Mouse (Mus musculus) heart, postnatal 36 days (tissue): ENCODE results near the gene Kiss1r. TPM values are rescaled to one million over a fixed set of nuclear protein-coding genes. Genes with fewer than 3 reads are reported as not detected.
A peak's percentile ranks its signal among the peaks of the same experiment; 100 is the strongest.

Experiments used
- DNase-seq, 2 experiments: peaks; one replicate each; pipeline ENCODE4 v3.0.0; 2021 to 2022
- intact Hi-C: fragments of 180-260 bp; cut with DNase I; formaldehyde crosslinking; loops from one replicate; pipeline ENCODE4 v1.15.1; 2025
- total RNA-seq, 2 experiments: library from RNA; stranded (reverse); gene quantifications; 2 replicates each; pipeline ENCODE4 v1.2.3; 2021

Gene Kiss1r
- total RNA-seq, 2 experiments from 2014 or later, result 0.17 to 0.38 TPM

GRCm38 (mm10) chr10:79896814-79897213, 20.0 kb upstream of the Kiss1r start:
- DNase-seq, result no peak
- intact Hi-C loops, result no loop called here

GRCm38 (mm10) chr10:79897316-79898245, 19.2 kb upstream of the Kiss1r start:
- no peak for DNase-seq
- intact Hi-C loops, result no loop called here

GRCm38 (mm10) chr10:79900951-79901410, 15.8 kb upstream of the Kiss1r start:
- intact Hi-C loops, result no loop called here
- DNase-seq, result no peak

- no peak for DNase-seq
- intact Hi-C loops, result no loop called here
These were observed 10.1 kb upstream of the Kiss1r start for GRCm38 (mm10) chr10:79906712-79907111.

- intact Hi-C loops, result no loop called here
- no peak for DNase-seq
These were observed 9.4 kb upstream of the Kiss1r start for GRCm38 (mm10) chr10:79907415-79907814.

GRCm38 (mm10) chr10:79908167-79909091, 8.3 kb upstream of the Kiss1r start, which contains the start of gene Med16:
Gene Med16 (minus strand): TSS chr10:79908923.
- intact Hi-C loops, result no loop called here
- DNase-seq, result peak; percentile 94 to 98

GRCm38 (mm10) chr10:79909092-79909922, 7.5 kb upstream of the Kiss1r start:
- intact Hi-C loops, result no loop called here
- peak; percentile 29 to 55 for DNase-seq

- intact Hi-C loops, result no loop called here
- no peak for DNase-seq
These were observed 6.2 kb upstream of the Kiss1r start, which contains the start of gene Gm26602 for GRCm38 (mm10) chr10:79910556-79910955. Gene Gm26602 (plus strand): TSS chr10:79910856.

- no peak for DNase-seq
These were observed 4.4 kb upstream of the Kiss1r start for GRCm38 (mm10) chr10:79912412-79912811.

GRCm38 (mm10) chr10:79914131-79914947, 2.4 kb upstream of the Kiss1r start:
- intact Hi-C loops, result no loop called here
- DNase-seq, result no peak

More at GRCm38 (mm10) chr10:79912412-79912811, 4.4 kb upstream of the Kiss1r start:
- intact Hi-C loops, result no loop called here

- intact Hi-C loops, result no loop called here
- no peak for DNase-seq
These were observed 1.7 kb upstream of the Kiss1r start for GRCm38 (mm10) chr10:79914948-79915596.

- intact Hi-C loops, result no loop called here
- no peak for DNase-seq
These were observed 690 bp upstream of the Kiss1r start for GRCm38 (mm10) chr10:79916081-79916480.

- no peak for DNase-seq
- intact Hi-C loops, result no loop called here
These were observed 845 bp downstream of the Kiss1r start for GRCm38 (mm10) chr10:79917532-79918100.

- no peak for DNase-seq
- intact Hi-C loops, result no loop called here
These were observed 1.7 kb downstream of the Kiss1r start for GRCm38 (mm10) chr10:79918231-79919078.

GRCm38 (mm10) chr10:79919251-79919849, 2.6 kb downstream of the Kiss1r start:
- DNase-seq, result no peak
- intact Hi-C loops, result no loop called here

- intact Hi-C loops, result no loop called here
- no peak for DNase-seq
These were observed 3.5 kb downstream of the Kiss1r start for GRCm38 (mm10) chr10:79920056-79920890.
